Mouse (Mus musculus): ENCODE data around the gene Pola1. TPM values are rescaled to one million over a fixed set of nuclear protein-coding genes. Genes with fewer than 3 reads are reported as not detected.

The Pola1 gene
- polyA plus RNA-seq, 1 experiment, result 4.8 TPM

GRCm38 (mm10) chrX:93295819-93296218, 336.1 kb downstream of the Pola1 start:
- TF ChIP-seq CEBPB (IDR thresholded peaks at IDR 0.05; ENCODE audit: low read depth) (no peak), CTCF (IDR thresholded peaks at IDR 0.05; ENCODE audit: control insufficient read depth, insufficient read depth, insufficient read length) (no peak), USF1 (IDR thresholded peaks at IDR 0.05; ENCODE audit: low read depth) (no peak), MYOD1 (IDR thresholded peaks at IDR 0.05; ENCODE audit: control insufficient read depth, insufficient read length, low read depth) (no peak), MAX (IDR thresholded peaks at IDR 0.05) (no peak), FOSL1 (IDR thresholded peaks at IDR 0.05; ENCODE audit: insufficient read depth, low read length, poor library complexity, severe bottlenecking) (no peak), MYOG (IDR thresholded peaks at IDR 0.05; ENCODE audit: control insufficient read depth, extremely low read depth, insufficient read length) (no peak)
- Histone ChIP-seq H3K27me3 (ENCODE audit: control insufficient read depth, insufficient read depth, insufficient read length) (peaks cover 35% of the 10 kb centered on the region), H3K79me3 (ENCODE audit: low read depth) (no peaks in the 10 kb centered on the region), H3ac (ENCODE audit: control insufficient read depth, insufficient read length, low read depth) (no peak overlapping the region), H3K79me2 (ENCODE audit: control insufficient read depth, insufficient read depth) (no peaks in the 10 kb centered on the region), H3K4me3 (ENCODE audit: insufficient read depth, poor library complexity, severe bottlenecking) (no peak overlapping the region), H3K36me3 (ENCODE audit: control insufficient read depth, insufficient read depth) (no peaks in the 10 kb centered on the region)

DNA sequence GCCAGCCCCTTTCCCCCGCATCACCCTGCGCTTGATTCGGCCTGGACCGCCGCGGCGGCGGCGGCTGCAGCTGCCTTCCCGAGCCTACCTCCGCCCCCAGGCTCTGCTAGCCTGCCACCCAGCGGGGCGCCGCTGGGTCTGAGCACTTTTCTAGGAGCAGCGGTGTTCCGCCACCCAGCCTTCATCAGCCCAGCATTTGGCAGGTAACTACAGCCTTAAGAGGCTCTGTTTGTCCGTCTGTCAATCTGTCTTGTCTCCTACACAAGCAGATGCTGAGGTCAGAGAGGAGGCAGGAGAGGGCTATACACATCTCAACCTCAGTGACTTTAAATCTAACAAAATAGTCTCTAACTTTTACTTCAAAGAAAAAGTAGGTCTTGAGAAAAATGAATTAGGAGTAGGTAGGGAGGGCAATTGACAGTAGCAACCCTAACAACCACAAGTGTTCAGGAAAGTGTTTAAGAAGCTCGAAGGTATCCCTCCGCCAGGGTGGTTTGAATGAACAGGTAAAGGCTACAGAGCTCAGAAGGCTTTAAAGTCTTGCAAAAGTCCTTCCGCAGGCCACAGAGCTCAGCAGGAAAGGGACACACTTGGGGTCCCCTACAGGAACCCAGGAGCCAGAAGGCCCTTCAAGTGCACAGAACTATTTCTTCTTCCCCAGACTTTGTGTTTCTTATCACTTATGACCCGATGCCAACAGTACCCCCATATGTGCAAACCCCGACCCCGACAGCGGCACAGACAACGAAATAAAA, 337.0 kb downstream of the Pola1 start:
- H3K4me3 ChIP-seq (ENCODE audit: insufficient read depth, poor library complexity, severe bottlenecking), result no peak overlapping the region
- peaks cover 43% of the 10 kb centered on the region for H3K27me3 ChIP-seq (ENCODE audit: control insufficient read depth, insufficient read depth, insufficient read length)

DNA sequence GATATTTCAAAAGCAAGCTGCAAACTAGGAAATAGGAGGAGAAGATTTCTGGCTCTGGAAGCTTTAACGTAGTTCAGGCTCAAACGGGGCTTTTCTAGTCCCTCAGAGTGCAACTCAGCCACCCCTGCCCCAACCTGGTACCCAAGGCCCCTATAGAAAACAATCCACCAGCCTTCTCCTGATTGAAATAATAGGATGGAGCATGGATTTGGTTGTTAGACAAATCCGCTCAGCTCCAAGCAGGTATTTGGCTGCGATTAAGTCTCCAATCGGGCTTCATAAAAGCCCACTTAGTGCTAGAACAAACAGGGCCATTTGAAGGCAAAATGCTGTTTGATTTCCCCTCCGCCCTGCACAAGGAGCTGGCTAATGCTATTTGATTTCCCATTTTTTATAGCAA, 339.9 kb downstream of the Pola1 start:
- H3K27me3 ChIP-seq (ENCODE audit: control insufficient read depth, insufficient read depth, insufficient read length), result peaks cover 50% of the 10 kb centered on the region
- H3ac ChIP-seq (ENCODE audit: control insufficient read depth, insufficient read length, low read depth), result no peak overlapping the region
- no peaks in the 10 kb centered on the region for H3K36me3 ChIP-seq (ENCODE audit: control insufficient read depth, insufficient read depth)
- no peak overlapping the region for H3K4me3 ChIP-seq (ENCODE audit: insufficient read depth, poor library complexity, severe bottlenecking)
- no peaks in the 10 kb centered on the region for H3K79me3 ChIP-seq (ENCODE audit: low read depth)
- no peak for TF ChIP-seq FOSL1 (IDR thresholded peaks at IDR 0.05; ENCODE audit: insufficient read depth, low read length, poor library complexity, severe bottlenecking)
- TF ChIP-seq CEBPB (IDR thresholded peaks at IDR 0.05; ENCODE audit: low read depth), result no peak
- no peak for TF ChIP-seq MAX (IDR thresholded peaks at IDR 0.05)
- TF ChIP-seq MYOD1 (IDR thresholded peaks at IDR 0.05; ENCODE audit: control insufficient read depth, insufficient read length, low read depth), result no peak
- TF ChIP-seq USF1 (IDR thresholded peaks at IDR 0.05; ENCODE audit: low read depth), result no peak
- no peaks in the 10 kb centered on the region for H3K79me2 ChIP-seq (ENCODE audit: control insufficient read depth, insufficient read depth)

More for the DNA sequence above, 337.0 kb downstream of the Pola1 start:
- TF ChIP-seq CEBPB (IDR thresholded peaks at IDR 0.05; ENCODE audit: low read depth) (no peak), MYOG (IDR thresholded peaks at IDR 0.05; ENCODE audit: control insufficient read depth, extremely low read depth, insufficient read length) (no peak), MAX (IDR thresholded peaks at IDR 0.05) (no peak), MYOD1 (IDR thresholded peaks at IDR 0.05; ENCODE audit: control insufficient read depth, insufficient read length, low read depth) (no peak), CTCF (IDR thresholded peaks at IDR 0.05; ENCODE audit: control insufficient read depth, insufficient read depth, insufficient read length) (no peak), USF1 (IDR thresholded peaks at IDR 0.05; ENCODE audit: low read depth) (no peak), FOSL1 (IDR thresholded peaks at IDR 0.05; ENCODE audit: insufficient read depth, low read length, poor library complexity, severe bottlenecking) (no peak)
- H3K36me3 ChIP-seq (ENCODE audit: control insufficient read depth, insufficient read depth), result no peaks in the 10 kb centered on the region
- H3K79me2 ChIP-seq (ENCODE audit: control insufficient read depth, insufficient read depth), result no peaks in the 10 kb centered on the region
- H3K79me3 ChIP-seq (ENCODE audit: low read depth), result no peaks in the 10 kb centered on the region
- H3ac ChIP-seq (ENCODE audit: control insufficient read depth, insufficient read length, low read depth), result no peak overlapping the region

GRCm38 (mm10) chrX:93289851-93290380, 342.0 kb downstream of the Pola1 start:
- H3K79me3 ChIP-seq (ENCODE audit: low read depth), result no peaks in the 10 kb centered on the region
- no peak for TF ChIP-seq CTCF (IDR thresholded peaks at IDR 0.05; ENCODE audit: control insufficient read depth, insufficient read depth, insufficient read length)
- no peak for TF ChIP-seq MYOG (IDR thresholded peaks at IDR 0.05; ENCODE audit: control insufficient read depth, extremely low read depth, insufficient read length)
- no peak for TF ChIP-seq MYOD1 (IDR thresholded peaks at IDR 0.05; ENCODE audit: control insufficient read depth, insufficient read length, low read depth)
- TF ChIP-seq USF1 (IDR thresholded peaks at IDR 0.05; ENCODE audit: low read depth), result no peak
- no peak for TF ChIP-seq FOSL1 (IDR thresholded peaks at IDR 0.05; ENCODE audit: insufficient read depth, low read length, poor library complexity, severe bottlenecking)
- TF ChIP-seq CEBPB (IDR thresholded peaks at IDR 0.05; ENCODE audit: low read depth), result no peak
- no peak for TF ChIP-seq MAX (IDR thresholded peaks at IDR 0.05)
- no peak overlapping the region for H3K4me3 ChIP-seq (ENCODE audit: insufficient read depth, poor library complexity, severe bottlenecking)
- H3ac ChIP-seq (ENCODE audit: control insufficient read depth, insufficient read length, low read depth), result no peak overlapping the region
- H3K36me3 ChIP-seq (ENCODE audit: control insufficient read depth, insufficient read depth), result no peaks in the 10 kb centered on the region
- H3K27me3 ChIP-seq (ENCODE audit: control insufficient read depth, insufficient read depth, insufficient read length), result peaks cover 51% of the 10 kb centered on the region
- no peaks in the 10 kb centered on the region for H3K79me2 ChIP-seq (ENCODE audit: control insufficient read depth, insufficient read depth)

DNA sequence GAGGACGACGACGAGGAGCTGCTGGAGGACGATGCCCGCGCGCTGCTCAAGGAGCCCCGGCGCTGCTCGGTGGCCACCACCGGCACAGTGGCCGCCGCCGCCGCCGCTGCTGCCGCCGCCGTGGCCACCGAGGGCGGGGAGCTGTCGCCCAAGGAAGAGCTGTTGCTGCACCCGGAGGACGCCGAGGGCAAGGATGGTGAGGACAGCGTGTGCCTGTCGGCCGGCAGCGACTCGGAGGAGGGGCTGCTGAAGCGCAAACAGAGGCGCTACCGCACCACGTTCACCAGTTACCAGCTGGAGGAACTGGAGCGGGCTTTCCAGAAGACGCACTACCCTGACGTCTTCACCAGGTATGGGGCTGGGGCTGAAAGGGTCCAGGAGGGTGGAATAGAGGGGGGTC, 342.9 kb downstream of the Pola1 start:
- Histone ChIP-seq H3K79me3 (ENCODE audit: low read depth) (no peaks in the 10 kb centered on the region), H3K27me3 (ENCODE audit: control insufficient read depth, insufficient read depth, insufficient read length) (peaks cover 44% of the 10 kb centered on the region)
- TF ChIP-seq USF1 (IDR thresholded peaks at IDR 0.05; ENCODE audit: low read depth), result no peak
- no peak for TF ChIP-seq FOSL1 (IDR thresholded peaks at IDR 0.05; ENCODE audit: insufficient read depth, low read length, poor library complexity, severe bottlenecking)
- TF ChIP-seq MYOG (IDR thresholded peaks at IDR 0.05; ENCODE audit: control insufficient read depth, extremely low read depth, insufficient read length), result no peak
- no peak for TF ChIP-seq CEBPB (IDR thresholded peaks at IDR 0.05; ENCODE audit: low read depth)
- no peak for TF ChIP-seq CTCF (IDR thresholded peaks at IDR 0.05; ENCODE audit: control insufficient read depth, insufficient read depth, insufficient read length)
- no peak for TF ChIP-seq MYOD1 (IDR thresholded peaks at IDR 0.05; ENCODE audit: control insufficient read depth, insufficient read length, low read depth)
- TF ChIP-seq MAX (IDR thresholded peaks at IDR 0.05), result no peak

More for the DNA sequence above, 342.9 kb downstream of the Pola1 start:
- Histone ChIP-seq H3ac (ENCODE audit: control insufficient read depth, insufficient read length, low read depth) (no peak overlapping the region), H3K4me3 (ENCODE audit: insufficient read depth, poor library complexity, severe bottlenecking) (no peak overlapping the region), H3K36me3 (ENCODE audit: control insufficient read depth, insufficient read depth) (no peaks in the 10 kb centered on the region), H3K79me2 (ENCODE audit: control insufficient read depth, insufficient read depth) (no peaks in the 10 kb centered on the region)
